Mouse (Mus musculus) heart, postnatal 10 days (tissue): ENCODE results near the gene Tnfrsf19. TPM values are rescaled to one million over a fixed set of nuclear protein-coding genes. Genes with fewer than 3 reads are reported as not detected.

Source experiments
- DNase-seq, 2 experiments: peaks; one replicate each; pipeline ENCODE4 v3.0.0; 2021
- intact Hi-C: fragments of 180-260 bp; cut with DNase I; formaldehyde crosslinking; loops from one replicate; pipeline ENCODE4 v1.15.1; 2025
- total RNA-seq, 2 experiments: library from RNA; stranded (reverse); gene quantifications; 2 replicates each; pipeline ENCODE4 v1.2.3; 2021

Tnfrsf19 gene
- total RNA-seq, 2 experiments from 2014 or later, result 3.4 to 6.7 TPM

DNA sequence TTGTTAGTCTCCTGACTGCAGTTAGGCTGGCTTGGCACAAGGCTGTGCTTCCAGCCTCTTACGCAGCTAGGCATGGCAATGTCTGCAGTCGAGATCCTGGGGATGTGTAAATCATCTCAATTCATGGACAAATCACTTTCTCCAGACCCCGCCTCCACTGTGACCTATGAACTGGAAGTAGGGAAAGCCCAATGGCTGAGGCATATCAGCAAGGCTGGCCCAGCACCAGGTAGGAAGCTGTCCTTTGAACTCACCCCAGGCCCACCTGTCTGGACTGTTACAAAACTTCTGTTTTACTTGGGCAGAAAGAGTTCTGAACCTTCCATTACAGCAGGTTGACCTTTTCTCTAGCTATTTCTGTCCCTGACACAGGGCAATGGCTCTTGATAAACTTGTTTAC is 70.6 kb downstream of the Tnfrsf19 start:
- DNase-seq, result no peak
- intact Hi-C loops, result no loop called here

DNA sequence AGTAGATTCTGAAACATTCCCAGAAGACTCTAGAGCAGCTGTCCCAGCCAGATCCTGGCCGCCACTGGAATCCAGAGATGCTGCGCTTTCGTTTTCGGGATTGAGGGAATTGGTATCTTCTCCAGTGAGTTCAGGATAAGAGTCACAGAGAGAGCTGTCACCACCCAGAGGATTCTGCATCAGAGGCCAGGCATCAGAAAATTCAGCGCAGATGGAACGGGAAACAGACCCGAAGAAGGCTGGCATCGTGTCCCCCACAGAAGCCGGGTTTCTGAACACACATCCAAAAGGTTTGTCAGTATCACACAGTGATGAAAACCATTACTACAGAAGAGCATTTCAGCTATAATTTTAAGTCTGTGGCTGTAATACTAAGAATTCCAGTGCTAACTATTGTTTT is 75.3 kb downstream of the Tnfrsf19 start:
- no peak for DNase-seq
- intact Hi-C loops, result no loop called here

DNA sequence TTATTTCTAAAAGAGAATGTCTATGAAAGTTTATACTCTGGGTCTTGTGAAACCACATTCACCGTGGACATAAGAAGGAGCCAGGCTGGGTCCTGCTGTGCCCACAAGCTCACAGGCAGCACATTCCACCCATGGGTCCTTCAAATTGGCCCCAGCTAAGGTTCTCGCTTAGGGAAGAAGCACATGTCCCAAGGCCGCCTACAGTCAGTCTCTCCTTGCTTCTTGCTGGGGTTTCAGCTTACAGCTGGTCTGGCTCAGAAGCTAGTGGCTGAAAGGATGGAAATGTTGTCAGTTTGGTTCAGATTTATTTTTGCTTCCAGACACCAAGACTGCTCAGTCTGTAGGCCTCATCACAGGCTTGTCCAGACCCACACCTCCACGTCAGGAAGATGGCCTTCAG is 80.2 kb downstream of the Tnfrsf19 start:
- DNase-seq, result no peak
- intact Hi-C loops, result no loop called here

DNA sequence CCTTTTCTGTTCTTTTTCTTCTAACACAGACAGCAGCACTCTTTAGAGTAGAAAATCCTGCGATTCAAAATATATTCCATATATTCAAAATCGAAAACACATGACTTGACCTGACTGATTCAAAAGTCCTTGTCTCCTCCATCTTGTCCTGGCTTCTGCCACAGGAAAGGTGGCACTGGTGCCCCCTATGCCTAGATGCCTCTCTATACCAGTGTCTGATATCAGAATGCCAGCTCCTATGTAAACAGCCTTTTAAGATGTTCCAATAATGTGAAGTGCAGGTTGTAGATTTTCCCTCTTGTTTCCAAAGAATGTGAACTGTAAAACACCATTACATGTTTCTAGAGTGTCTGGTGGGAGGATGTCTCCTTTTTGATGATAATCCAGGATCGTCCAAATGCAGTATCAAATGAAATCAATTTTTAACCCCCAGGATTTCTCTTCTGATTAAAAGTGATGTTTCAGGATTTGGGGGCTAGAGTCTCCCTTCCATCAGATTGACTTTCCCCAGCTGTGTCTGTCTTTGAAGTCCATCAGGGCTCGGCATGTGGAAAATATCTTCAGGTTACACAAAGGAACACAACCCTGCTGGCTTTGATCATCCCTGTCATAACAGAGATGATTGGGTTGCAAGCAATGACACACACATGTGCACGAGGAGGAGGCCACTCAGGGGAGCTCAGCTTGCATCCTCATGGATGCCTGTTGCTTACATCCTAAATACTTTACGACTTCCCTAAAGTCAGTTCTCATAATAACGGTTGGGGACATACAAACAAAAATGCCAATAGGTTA is 82.1 kb downstream of the Tnfrsf19 start:
- intact Hi-C loops, result no loop called here
- no peak for DNase-seq

DNA sequence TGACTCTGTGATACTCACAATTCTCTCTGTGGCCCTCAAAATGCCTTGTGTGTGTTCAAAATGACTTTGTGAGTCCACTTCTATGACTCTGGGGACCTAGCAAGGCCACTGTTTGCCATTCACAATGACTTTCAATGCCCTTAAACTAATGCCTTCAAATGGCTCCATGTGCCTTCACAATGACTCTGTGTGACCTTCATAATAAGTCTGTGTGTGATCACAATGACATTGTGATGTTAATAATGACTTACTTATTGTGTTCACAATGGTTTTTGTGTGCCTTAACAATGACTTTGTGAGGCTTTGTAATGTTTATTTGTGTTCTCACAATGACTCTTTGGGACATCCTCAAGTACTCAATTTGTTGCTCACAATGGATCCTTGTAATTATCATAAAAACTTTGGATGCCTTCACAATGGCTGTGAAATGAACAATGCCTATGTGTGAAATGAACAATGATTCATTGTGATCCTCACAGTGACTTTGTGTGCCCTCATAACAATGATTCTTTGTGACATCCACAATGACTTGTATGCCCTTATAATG is 88.6 kb downstream of the Tnfrsf19 start:
- intact Hi-C loops, result no loop called here
- DNase-seq, result no peak

DNA sequence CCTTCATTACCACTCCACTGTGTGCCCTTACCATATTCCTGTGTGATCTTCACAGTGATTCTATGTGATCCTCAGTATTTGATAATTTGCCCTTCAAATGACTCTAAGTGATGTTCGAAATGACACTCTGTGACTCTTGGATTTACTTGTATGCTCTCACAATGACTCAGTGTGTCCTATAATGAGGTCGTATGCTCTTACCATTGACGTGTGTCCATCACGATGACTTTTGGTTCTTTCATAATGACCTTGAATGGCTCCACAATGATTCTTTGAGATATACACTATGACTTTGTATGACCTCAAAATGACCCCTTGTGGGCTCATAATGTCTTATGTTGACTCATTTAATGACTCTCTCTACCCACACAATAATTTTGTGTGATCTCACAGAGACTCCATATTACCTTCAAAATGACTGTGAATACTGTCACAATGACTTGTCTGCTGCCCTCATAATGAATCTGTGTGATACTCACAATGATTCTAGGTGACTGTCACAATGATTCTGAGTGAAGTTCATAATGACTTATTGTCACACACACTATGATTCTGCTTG is 108.7 kb downstream of the Tnfrsf19 start:
- intact Hi-C loops, result no loop called here
- DNase-seq, result no peak

DNA sequence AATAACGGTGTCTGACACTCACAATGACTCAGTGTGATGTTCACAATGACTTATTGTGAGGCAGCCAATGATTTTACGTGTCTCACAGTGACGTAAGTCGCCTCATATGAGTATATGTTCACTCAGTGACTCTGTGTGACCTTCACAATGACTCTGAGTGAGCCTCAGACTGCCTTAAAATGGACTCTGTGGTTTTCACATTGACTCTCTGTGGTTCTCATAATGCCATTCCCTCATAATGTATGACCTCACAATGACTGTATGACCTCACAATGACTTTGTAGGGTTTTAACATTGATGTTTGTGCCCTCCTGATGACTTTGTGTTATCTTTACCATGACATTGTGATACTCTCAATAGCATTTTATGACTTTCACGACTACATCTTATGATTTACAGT is 110.6 kb downstream of the Tnfrsf19 start:
- intact Hi-C loops, result no loop called here
- no peak for DNase-seq

DNA sequence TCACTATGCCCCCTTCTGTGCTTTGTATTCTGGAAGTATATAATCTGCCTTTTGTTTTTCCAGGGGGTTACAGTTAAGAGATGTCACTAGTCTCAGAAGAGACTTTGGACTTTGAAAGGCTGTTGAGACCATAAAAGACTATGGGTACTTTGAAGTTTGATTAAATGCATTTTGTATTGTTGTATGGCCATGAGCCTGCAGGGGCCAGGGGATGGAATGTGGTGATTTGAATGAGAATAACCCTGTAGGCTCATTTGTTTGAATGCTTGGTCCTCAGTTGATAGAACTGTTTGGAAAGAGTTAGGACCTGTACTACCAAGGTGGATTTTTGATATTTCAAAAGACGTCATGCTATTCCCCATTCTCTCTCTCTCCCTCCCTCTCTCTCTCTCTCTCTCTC is 120.3 kb downstream of the Tnfrsf19 start:
- intact Hi-C loops, result no loop called here
- DNase-seq, result no peak

DNA sequence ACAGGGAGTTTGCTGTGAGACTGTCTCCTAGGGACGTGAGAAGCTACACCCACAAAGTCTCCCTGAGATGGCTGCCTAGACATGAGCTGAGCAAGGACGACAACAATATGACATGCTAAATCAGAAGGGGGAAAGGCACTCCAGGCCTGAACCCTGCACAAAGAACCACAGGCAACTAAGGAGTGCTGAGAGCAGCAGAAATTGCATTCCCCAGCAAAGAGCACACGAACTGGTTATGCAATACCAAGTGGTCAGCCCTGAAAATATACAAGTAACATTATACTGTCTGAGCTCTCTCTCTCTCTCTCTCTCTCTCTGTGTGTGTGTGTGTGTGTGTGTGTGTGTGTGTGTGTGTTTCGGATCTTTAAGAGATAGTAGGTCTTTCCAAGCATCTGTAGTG is 129.6 kb downstream of the Tnfrsf19 start:
- no peak for DNase-seq
- intact Hi-C loops, result no loop called here

Other genes with a start within 250 kb of the Tnfrsf19 start
- gene Sacs, start 92.0 kb upstream of the Tnfrsf19 start, total RNA-seq, result 10 to 100 TPM; 31.0 to 34.8 TPM
- 100 to 1,000 TPM; 205 to 214 TPM for gene Sgcg, start 212.0 kb upstream of the Tnfrsf19 start, total RNA-seq